In genomic region chr14:56393704-56394312, GRCm38 (mm10) we compare ENCODE assay signal across 20 mouse cellular contexts. TPM values are rescaled to one million over a fixed set of nuclear protein-coding genes. Genes with fewer than 3 reads are reported as not detected.
DNase-seq lines count a peak whose midpoint lies in the region; ATAC-seq and TF ChIP-seq lines count a peak whose summit lies in the region.
"Had no signal": no experiment of that assay in that cellular context is flagged by ENCODE, and none has a peak within 500 bp of the region (broad histone marks: within the 10 kb centered on the region; RNA-seq: fewer than 3 reads in every experiment).

No protein-coding gene starts in this region.

- H3K4me3 ChIP-seq in kidney, postnatal 0 days (replicated peaks; ENCODE audit: low read depth, low read length) = no peak overlapping the region
- H3K4me3 ChIP-seq: embryonic facial prominence, embryonic 15.5 days; gastrocnemius, adult 2 months; heart, embryonic 10.5 days; hindbrain, embryonic 12.5 days; neural tube, embryonic 12.5 days had no signal

- no peak overlapping the region for H3K9ac ChIP-seq in kidney, postnatal 0 days (ENCODE audit: low read depth, low read length)
- H3K9ac ChIP-seq: embryonic facial prominence, embryonic 15.5 days; hindbrain, embryonic 12.5 days; neural tube, embryonic 12.5 days had no signal

- no peak for TF ChIP-seq CTCF in kidney, postnatal 0 days (IDR thresholded peaks at IDR 0.05; ENCODE audit: low read depth)

- H3K27ac ChIP-seq in kidney, postnatal 0 days = peak overlapping the region; percentile 1; the same call in 1 of the 2 replicates
- H3K27ac ChIP-seq: embryonic facial prominence, embryonic 15.5 days; gastrocnemius, adult 2 months; heart, embryonic 10.5 days; hindbrain, embryonic 12.5 days; neural tube, embryonic 12.5 days; stomach, postnatal 0 days had no signal

- no peaks in the 10 kb centered on the region for H3K36me3 ChIP-seq in kidney, postnatal 0 days (ENCODE audit: insufficient read depth, low read length)
- H3K36me3 ChIP-seq: embryonic facial prominence, embryonic 15.5 days; heart, embryonic 10.5 days; hindbrain, embryonic 12.5 days; neural tube, embryonic 12.5 days had no signal

- H3K4me1 ChIP-seq in kidney, postnatal 0 days (replicated peaks; ENCODE audit: insufficient read depth, low read length) = peaks cover under 1% of the 10 kb centered on the region; the same call in 1 of the 2 replicates
- H3K4me1 ChIP-seq: embryonic facial prominence, embryonic 15.5 days; hindbrain, embryonic 12.5 days had no signal

- H3K4me2 ChIP-seq in kidney, postnatal 0 days (ENCODE audit: low read length) = no peak overlapping the region
- H3K4me2 ChIP-seq: embryonic facial prominence, embryonic 15.5 days; hindbrain, embryonic 12.5 days; neural tube, embryonic 12.5 days had no signal

- no peak; the same call in 1 of the 2 replicates for ATAC-seq in kidney, postnatal 0 days (replicated peaks; ENCODE audit: low FRiP score, low read depth)
- ATAC-seq in frontal cortex, adult (ENCODE audit: low TSS enrichment) = no peak
- ATAC-seq: forebrain, embryonic 14.5 days; intestine, embryonic 16.5 days; midbrain, embryonic 16.5 days had no signal

- no peaks in the 10 kb centered on the region for H3K9me3 ChIP-seq in kidney, postnatal 0 days (replicated peaks; ENCODE audit: low read length)
- H3K9me3 ChIP-seq: embryonic facial prominence, embryonic 15.5 days; heart, embryonic 10.5 days; hindbrain, embryonic 12.5 days; neural tube, embryonic 12.5 days had no signal

- DNase-seq in gastrocnemius, adult 18-20 months (ENCODE audit: low spot score) = peak; percentile 2
- no peak for DNase-seq in gastrocnemius, postnatal 25 days
- peak; percentile 72 for DNase-seq in kidney, postnatal 0 days (ENCODE audit: low spot score)
- DNase-seq in kidney, postnatal 10 days = no peak
- DNase-seq in 416B (ENCODE audit: low read depth) = peak; percentile 33
- DNase-seq in kidney, postnatal 14 days = peak; percentile 32
- no peak for DNase-seq in B cell, adult 2 months
- DNase-seq: adrenal gland, adult 8-10 months; cerebellum, postnatal 14 days; gastrocnemius, adult 2 months; spleen, adult 18-20 months had no signal

- no peaks in the 10 kb centered on the region for H3K27me3 ChIP-seq in kidney, postnatal 0 days (ENCODE audit: insufficient read depth, low read length)
- H3K27me3 ChIP-seq: embryonic facial prominence, embryonic 15.5 days; hindbrain, embryonic 12.5 days; neural tube, embryonic 12.5 days had no signal

- WGBS in kidney, postnatal 0 days = 14% methylated on average over 2 of the region's 2 CpGs

RNA-seq across cellular contexts. Expression of gene Rnf17, which starts 8.6 kb away (rescaled TPM):
- total RNA-seq in gastrocnemius, adult 18-20 months (2021) = under 1 TPM; 0.11 to 0.36 TPM
- total RNA-seq in gastrocnemius, postnatal 25 days (2021) = not detected
- 0.51 and 1.3 TPM in 2 replicates for polyA plus RNA-seq in kidney, postnatal 0 days (2015; fragmentation: Nextera tagmentation; extraction: Ambion mirVana)

RNA-seq across cellular contexts. Expression of gene Atp12a, which starts 28.9 kb away (rescaled TPM):
- not detected for total RNA-seq in gastrocnemius, adult 18-20 months (2021)
- not detected for total RNA-seq in gastrocnemius, postnatal 25 days (2021)
- polyA plus RNA-seq in kidney, postnatal 0 days (2015; fragmentation: Nextera tagmentation; extraction: Ambion mirVana) = 19.9 and 23.4 TPM in 2 replicates
- total RNA-seq: gastrocnemius, adult 2 months had no signal
- polyA plus RNA-seq: heart, embryonic 10.5 days; hindbrain, embryonic 12.5 days; neural tube, embryonic 12.5 days had no signal

Comparison
In these comparisons a context has a peak if more than half of its experiments do, and no peak if none do; other contexts are left out.
1. DNase-seq: peak in gastrocnemius, adult 18-20 months (single experiment), kidney, postnatal 0 days (single experiment), 416B (single experiment) and kidney, postnatal 14 days (single experiment); none in gastrocnemius, postnatal 25 days (single experiment), kidney, postnatal 10 days (single experiment) and B cell, adult 2 months (0 of 2).